Mouse (Mus musculus) embryonic fibroblast, embryonic 13.5 days (primary cell): ENCODE data around the gene Pla1a.

Source experiments
- CTCF ChIP-seq: IDR thresholded peaks from 2 replicates; pipeline ENCODE4 v1.5.1; 2011; ENCODE audit warnings: mild to moderate bottlenecking, control low read depth, low read length, moderate library complexity, borderline replicate concordance; ENCODE audit not compliant: insufficient read depth
- POLR2A ChIP-seq: IDR thresholded peaks from 2 replicates; pipeline ENCODE4 v1.6.1; 2011; ENCODE audit warnings: low read depth, mild to moderate bottlenecking, control low read depth, low read length, moderate library complexity

DNA sequence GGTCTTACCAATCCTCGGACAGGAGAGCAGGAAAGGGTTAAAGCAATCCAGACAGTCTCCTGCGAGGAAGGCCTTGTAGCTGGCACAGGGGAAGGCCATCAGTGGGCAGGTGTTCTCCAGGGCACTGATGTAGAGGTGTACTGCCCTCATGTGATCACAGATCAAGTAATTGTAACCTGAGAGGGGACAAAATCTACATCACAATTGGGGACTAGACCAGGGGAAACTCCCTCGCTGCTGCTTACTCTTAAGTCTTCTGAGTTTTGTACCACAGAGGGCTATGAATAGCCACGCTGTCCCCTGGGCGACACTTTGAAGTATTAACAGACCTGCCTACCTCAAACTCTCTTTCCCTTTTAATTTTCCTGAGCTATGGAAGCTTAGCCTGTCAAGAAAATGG lies 25.4 kb downstream of the Pla1a start:
- TF ChIP-seq CTCF, result no peak
- TF ChIP-seq POLR2A, result no peak
